Mouse (Mus musculus) testis, adult 2 months (tissue): ENCODE results near the gene Tmem229a.

ENCODE experiments used
- CTCF ChIP-seq: fragments of 200-500 bp; IDR thresholded peaks from 2 replicates; pipeline ENCODE4 v1.5.1; 2012; ENCODE audit warnings: low read depth, mild to moderate bottlenecking, inconsistent platforms, low read length, moderate library complexity; ENCODE audit not compliant: control insufficient read depth, insufficient read depth, insufficient replicate concordance
- POLR2A ChIP-seq: fragments of 200-500 bp; IDR thresholded peaks from 2 replicates; pipeline ENCODE4 v1.6.1; 2012; ENCODE audit warnings: low read depth, mild to moderate bottlenecking, inconsistent platforms, low read length, moderate library complexity; ENCODE audit not compliant: control insufficient read depth

DNA sequence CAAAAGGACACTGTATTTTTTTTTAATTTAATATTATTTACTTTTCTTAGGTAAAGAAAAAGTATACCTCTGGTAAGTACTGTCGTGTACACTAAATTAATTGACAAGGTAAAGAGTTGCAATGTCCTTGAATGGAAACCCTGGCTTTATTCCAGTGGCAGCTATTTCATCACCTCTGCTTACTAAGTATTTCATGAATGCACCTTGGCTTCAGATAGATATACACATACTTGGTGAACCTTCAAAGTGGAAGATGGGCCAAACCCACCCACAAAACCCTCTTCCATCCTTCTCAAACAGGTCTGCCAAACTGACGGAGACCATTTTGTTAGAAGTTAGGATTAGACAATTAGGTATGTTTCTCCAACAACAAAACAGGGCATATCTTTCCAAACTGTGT is 5.4 kb downstream of the Tmem229a start:
- TF ChIP-seq POLR2A (no peak), CTCF (no peak)
